Mouse (Mus musculus): ENCODE data around the gene Tbc1d10c. TPM values are rescaled to one million over a fixed set of nuclear protein-coding genes. Genes with fewer than 3 reads are reported as not detected.

Tbc1d10c gene
- polyA plus RNA-seq, 1 experiment from 2014 or later: 2.0 TPM

DNA sequence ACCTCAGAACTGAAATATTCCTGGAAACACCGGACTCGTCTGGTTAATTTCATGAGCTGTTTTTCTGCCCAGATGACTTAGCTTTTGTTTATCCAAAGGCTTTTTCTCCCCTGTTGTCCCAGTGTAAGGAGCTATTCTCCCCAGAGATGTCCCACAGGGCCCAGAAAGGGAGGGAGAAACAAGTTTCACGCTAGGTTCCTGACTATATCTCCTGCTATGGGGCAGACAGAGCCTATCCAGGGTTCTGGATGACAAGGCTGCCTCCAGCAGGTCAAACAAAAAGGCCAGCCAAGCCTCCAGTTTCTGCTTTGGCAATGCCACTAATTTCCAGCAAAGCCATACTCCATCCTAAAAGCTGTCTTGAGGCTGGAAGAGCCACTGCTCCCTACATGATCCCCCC, 26.8 kb upstream of the Tbc1d10c start:
- Histone ChIP-seq H3K4me3 (ENCODE audit: low read depth, low read length) (no peak overlapping the region), H3K9me3 (ENCODE audit: control insufficient read depth) (no peaks in the 10 kb centered on the region), H3K9ac (ENCODE audit: low read depth, low read length) (no peak overlapping the region), H3K36me3 (ENCODE audit: control insufficient read depth, insufficient read depth) (no peaks in the 10 kb centered on the region), H3K27me3 (replicated peaks; ENCODE audit: control insufficient read depth, insufficient read depth, low read length) (no peaks in the 10 kb centered on the region), H3K27ac (ENCODE audit: low read depth, low read length) (peak overlapping the region; percentile 46; the same call in 1 of the 2 replicates), H3K4me2 (replicated peaks; ENCODE audit: low read depth) (no peak overlapping the region; the same call in 1 of the 2 replicates), H3K4me1 (replicated peaks; ENCODE audit: control insufficient read depth, insufficient read depth, low read length) (peaks cover 20% of the 10 kb centered on the region)
- WGBS: 60% methylated on average over 3 of the region's 3 CpGs
- TF ChIP-seq CTCF (IDR thresholded peaks at IDR 0.05; ENCODE audit: low read depth): 0 out of 2 replicates have a peak, but pooled peaks have one; percentile 8
- ATAC-seq: no peak

- Histone ChIP-seq H3K27me3 (replicated peaks; ENCODE audit: control insufficient read depth, insufficient read depth, low read length) (no peaks in the 10 kb centered on the region), H3K4me2 (replicated peaks; ENCODE audit: low read depth) (peak overlapping the region; percentile 98), H3K4me1 (replicated peaks; ENCODE audit: control insufficient read depth, insufficient read depth, low read length) (peaks cover 18% of the 10 kb centered on the region), H3K9me3 (ENCODE audit: control insufficient read depth) (no peaks in the 10 kb centered on the region), H3K9ac (ENCODE audit: low read depth, low read length) (no peak overlapping the region), H3K4me3 (ENCODE audit: low read depth, low read length) (no peak overlapping the region), H3K27ac (ENCODE audit: low read depth, low read length) (peak overlapping the region; percentile 46; the same call in 1 of the 2 replicates), H3K36me3 (ENCODE audit: control insufficient read depth, insufficient read depth) (no peaks in the 10 kb centered on the region)
- TF ChIP-seq CTCF (IDR thresholded peaks at IDR 0.05; ENCODE audit: low read depth): no peak
- no peak for ATAC-seq
- 27% methylated on average over 5 of the region's 5 CpGs for WGBS
Observed at GRCm38 (mm10) chr19:4217140-4217539, 26.1 kb upstream of the Tbc1d10c start.

DNA sequence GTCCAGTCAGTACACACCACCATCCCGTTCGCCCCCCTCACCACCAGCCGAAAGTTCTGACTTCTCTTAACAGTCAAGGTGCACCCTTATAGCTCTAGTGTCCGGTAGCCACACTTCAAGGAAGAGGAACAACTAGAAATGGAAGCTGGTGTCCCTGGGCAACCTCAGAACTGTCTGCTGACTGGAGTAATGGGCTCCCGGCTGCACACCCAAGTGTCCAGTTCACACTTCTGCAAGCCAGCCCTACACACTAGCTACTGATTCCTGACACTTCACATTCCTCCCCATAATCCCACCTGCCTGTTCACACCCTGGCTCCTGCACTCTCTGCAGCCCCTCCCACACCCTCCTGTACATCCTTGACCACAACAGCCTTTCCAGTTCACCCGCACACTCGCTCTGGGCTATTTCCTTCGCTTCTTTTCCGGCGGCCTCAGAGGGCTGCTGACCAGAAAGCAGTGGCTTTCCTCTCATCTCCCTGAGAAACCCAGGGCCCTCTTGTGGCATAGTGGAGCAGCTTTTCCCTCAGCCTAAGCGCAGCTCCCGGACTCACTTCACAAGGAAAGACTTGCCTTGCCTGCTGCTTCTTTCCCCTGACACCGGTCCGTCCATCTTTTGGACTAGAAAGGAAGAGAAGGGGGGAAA, 25.1 kb upstream of the Tbc1d10c start:
- 27% methylated on average over 14 of the region's 14 CpGs for WGBS

DNA sequence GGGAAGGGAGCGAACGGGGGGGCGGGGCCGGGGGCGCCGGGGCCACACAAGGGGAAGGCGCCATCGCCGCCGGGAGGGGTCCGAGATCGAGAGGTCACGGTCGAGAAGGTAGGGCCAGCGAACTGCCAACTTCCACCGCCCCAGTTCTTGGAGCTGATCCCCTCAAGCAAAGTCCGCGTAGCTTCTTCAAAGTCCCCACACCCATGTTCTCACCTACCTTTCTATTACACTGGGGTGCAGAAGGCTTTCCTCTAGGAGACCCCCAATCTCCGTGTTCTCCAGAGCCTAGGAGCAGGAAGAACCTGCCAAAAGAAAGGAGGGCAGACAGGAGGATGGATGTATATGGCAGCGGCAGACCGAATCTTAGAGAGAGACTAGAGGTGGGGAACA, 24.4 kb upstream of the Tbc1d10c start:
- peak overlapping the region; percentile 91 for H3K9ac ChIP-seq (ENCODE audit: low read depth, low read length)
- peak overlapping the region; percentile 98 for H3K4me2 ChIP-seq (replicated peaks; ENCODE audit: low read depth)
- peak overlapping the region; percentile 75 for H3K4me3 ChIP-seq (ENCODE audit: low read depth, low read length)
- peak overlapping the region; percentile 82 for H3K27ac ChIP-seq (ENCODE audit: low read depth, low read length)
- H3K36me3 ChIP-seq (ENCODE audit: control insufficient read depth, insufficient read depth): no peaks in the 10 kb centered on the region
- no peak for ATAC-seq
- peaks cover 9% of the 10 kb centered on the region for H3K4me1 ChIP-seq (replicated peaks; ENCODE audit: control insufficient read depth, insufficient read depth, low read length)
- WGBS: 5% methylated on average over 20 of the region's 21 CpGs
- H3K9me3 ChIP-seq (ENCODE audit: control insufficient read depth): no peaks in the 10 kb centered on the region
- no peaks in the 10 kb centered on the region for H3K27me3 ChIP-seq (replicated peaks; ENCODE audit: control insufficient read depth, insufficient read depth, low read length)
- no peak for TF ChIP-seq CTCF (IDR thresholded peaks at IDR 0.05; ENCODE audit: low read depth)

More for the DNA sequence above, 25.1 kb upstream of the Tbc1d10c start:
- Histone ChIP-seq H3K27ac (ENCODE audit: low read depth, low read length) (peak overlapping the region; percentile 41; the same call in 1 of the 2 replicates), H3K9me3 (ENCODE audit: control insufficient read depth) (no peaks in the 10 kb centered on the region), H3K9ac (ENCODE audit: low read depth, low read length) (no peak overlapping the region), H3K4me3 (ENCODE audit: low read depth, low read length) (peak overlapping the region; percentile 11; the same call in 1 of the 2 replicates), H3K27me3 (replicated peaks; ENCODE audit: control insufficient read depth, insufficient read depth, low read length) (no peaks in the 10 kb centered on the region), H3K36me3 (ENCODE audit: control insufficient read depth, insufficient read depth) (no peaks in the 10 kb centered on the region), H3K4me2 (replicated peaks; ENCODE audit: low read depth) (peak overlapping the region; percentile 98), H3K4me1 (replicated peaks; ENCODE audit: control insufficient read depth, insufficient read depth, low read length) (peaks cover 14% of the 10 kb centered on the region)
- peak; percentile 69 for TF ChIP-seq CTCF (IDR thresholded peaks at IDR 0.05; ENCODE audit: low read depth)
- no peak for ATAC-seq

GRCm38 (mm10) chr19:4214771-4215450, 23.8 kb upstream of the Tbc1d10c start:
- WGBS: under 1% methylated on average over 55 of the region's 81 CpGs
- peaks cover 4% of the 10 kb centered on the region for H3K4me1 ChIP-seq (replicated peaks; ENCODE audit: control insufficient read depth, insufficient read depth, low read length)
- H3K4me3 ChIP-seq (ENCODE audit: low read depth, low read length): peak overlapping the region; percentile 75
- H3K9me3 ChIP-seq (ENCODE audit: control insufficient read depth): no peaks in the 10 kb centered on the region
- ATAC-seq: peak; percentile 28
- peak overlapping the region; percentile 91 for H3K9ac ChIP-seq (ENCODE audit: low read depth, low read length)
- no peak for TF ChIP-seq CTCF (IDR thresholded peaks at IDR 0.05; ENCODE audit: low read depth)
- H3K27me3 ChIP-seq (replicated peaks; ENCODE audit: control insufficient read depth, insufficient read depth, low read length): no peaks in the 10 kb centered on the region
- peak overlapping the region; percentile 82 for H3K27ac ChIP-seq (ENCODE audit: low read depth, low read length)
- H3K36me3 ChIP-seq (ENCODE audit: control insufficient read depth, insufficient read depth): no peaks in the 10 kb centered on the region
- peak overlapping the region; percentile 98 for H3K4me2 ChIP-seq (replicated peaks; ENCODE audit: low read depth)

DNA sequence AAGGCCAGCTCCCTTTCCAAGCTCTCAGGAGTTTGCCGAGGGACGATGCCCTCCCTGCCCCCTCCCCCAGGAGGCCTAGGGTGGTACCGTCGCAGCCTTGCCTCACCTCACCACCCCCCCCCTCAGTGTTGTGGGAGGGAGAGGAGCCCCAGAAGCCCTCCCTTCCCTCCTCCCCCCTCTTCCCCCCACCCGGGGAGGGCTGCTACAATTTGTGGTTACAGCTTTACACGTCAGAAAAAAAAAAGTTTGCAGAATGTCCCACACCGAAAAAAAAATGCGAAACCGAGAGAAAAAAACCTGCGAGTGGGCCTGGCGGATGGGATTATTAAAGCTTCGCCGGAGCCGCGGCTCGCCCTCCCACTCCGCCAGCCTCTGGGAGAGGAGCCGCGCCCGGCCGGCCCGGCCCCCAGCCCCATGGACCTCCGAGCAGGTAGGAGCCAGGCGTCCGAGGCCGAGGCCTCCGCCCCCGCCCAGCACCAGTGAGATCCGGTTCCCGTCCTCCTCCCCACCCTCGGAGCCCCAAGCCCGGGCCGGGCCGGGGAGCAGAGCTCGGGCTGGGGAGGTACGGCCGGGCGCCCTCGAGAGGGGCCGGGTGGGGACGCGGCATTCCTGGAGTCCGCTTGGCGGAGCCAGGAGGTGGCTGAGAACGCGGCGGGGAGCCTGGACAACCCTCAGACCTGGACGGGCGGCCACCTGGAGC, 23.1 kb upstream of the Tbc1d10c start, which contains the start of the genes Clcf1 and AC109138.7:
Gene Clcf1 (plus strand): TSS at position 168 of the 700 bp plus-strand sequence.
Gene AC109138.7 (plus strand): TSS at position 287 of the 700 bp plus-strand sequence.
- Histone ChIP-seq H3K4me2 (replicated peaks; ENCODE audit: low read depth) (peak within 1 kb of the TSS; percentile 98), H3K4me3 (ENCODE audit: low read depth, low read length) (peak within 1 kb of the TSS; percentile 75), H3K9me3 (ENCODE audit: control insufficient read depth) (no peaks in the 10 kb centered on the region), H3K36me3 (ENCODE audit: control insufficient read depth, insufficient read depth) (no peaks in the 10 kb centered on the region), H3K27me3 (replicated peaks; ENCODE audit: control insufficient read depth, insufficient read depth, low read length) (no peaks in the 10 kb centered on the region), H3K4me1 (replicated peaks; ENCODE audit: control insufficient read depth, insufficient read depth, low read length) (peaks cover 3% of the 10 kb centered on the region), H3K9ac (ENCODE audit: low read depth, low read length) (peak within 1 kb of the TSS; percentile 91), H3K27ac (ENCODE audit: low read depth, low read length) (peak within 1 kb of the TSS; percentile 82)
- TF ChIP-seq CTCF (IDR thresholded peaks at IDR 0.05; ENCODE audit: low read depth): no peak
- WGBS: under 1% methylated on average over 41 of the region's 49 CpGs
- peak; percentile 37; the same call in 1 of the 2 replicates for ATAC-seq
